Mouse (Mus musculus): ENCODE results near the gene Stx1b. TPM values are rescaled to one million over a fixed set of nuclear protein-coding genes. Genes with fewer than 3 reads are reported as not detected.
"Not testable (repeated sequence)": the region's sequence is repeated elsewhere in the genome, so short reads cannot be mapped to it uniquely, and the experiment has no call there.

Stx1b gene
- total RNA-seq (2017) = 0.64 TPM in 1 of 2 replicates, not detected in the other

GRCm38 (mm10) chr7:127824176-127824871 is at the start of gene Stx1b, which contains the start of gene Stx4a:
Stx1b (minus strand) TSS chr7:127824549.
Stx4a (plus strand) TSS chr7:127824294.
- ATAC-seq (replicated peaks; ENCODE audit: low read depth, poor library complexity, severe bottlenecking) = no peak

GRCm38 (mm10) chr7:127870136-127870821 is 45.9 kb upstream of the Stx1b start:
- no peak for ATAC-seq (replicated peaks; ENCODE audit: low read depth, poor library complexity, severe bottlenecking)

- no peak for ATAC-seq (replicated peaks; ENCODE audit: low read depth, poor library complexity, severe bottlenecking)
Measured at GRCm38 (mm10) chr7:127869149-127869810, 44.9 kb upstream of the Stx1b start.

- ATAC-seq (replicated peaks; ENCODE audit: low read depth, poor library complexity, severe bottlenecking) = no peak
Measured at GRCm38 (mm10) chr7:127867641-127868040, 43.3 kb upstream of the Stx1b start.

GRCm38 (mm10) chr7:127866434-127866833 is 42.1 kb upstream of the Stx1b start:
- no peak for ATAC-seq (replicated peaks; ENCODE audit: low read depth, poor library complexity, severe bottlenecking)

GRCm38 (mm10) chr7:127858258-127858657 is 33.9 kb upstream of the Stx1b start:
- ATAC-seq (replicated peaks; ENCODE audit: low read depth, poor library complexity, severe bottlenecking) = peak; percentile 89

GRCm38 (mm10) chr7:127850906-127851305 is 26.6 kb upstream of the Stx1b start:
- ATAC-seq (replicated peaks; ENCODE audit: low read depth, poor library complexity, severe bottlenecking) = no peak

GRCm38 (mm10) chr7:127849973-127850875 is 25.9 kb upstream of the Stx1b start:
- peak; percentile 52; the same call in 1 of the 2 replicates for ATAC-seq (replicated peaks; ENCODE audit: low read depth, poor library complexity, severe bottlenecking)

- peak; percentile 61 for ATAC-seq (replicated peaks; ENCODE audit: low read depth, poor library complexity, severe bottlenecking)
Measured at GRCm38 (mm10) chr7:127842001-127842718, 17.8 kb upstream of the Stx1b start.

- peak; percentile 84 for ATAC-seq (replicated peaks; ENCODE audit: low read depth, poor library complexity, severe bottlenecking)
Measured at GRCm38 (mm10) chr7:127841340-127842000, 17.1 kb upstream of the Stx1b start.

GRCm38 (mm10) chr7:127840886-127841285 is 16.5 kb upstream of the Stx1b start:
- peak; percentile 28 for ATAC-seq (replicated peaks; ENCODE audit: low read depth, poor library complexity, severe bottlenecking)

GRCm38 (mm10) chr7:127840031-127840430 is 15.7 kb upstream of the Stx1b start:
- not testable (repeated sequence) for ATAC-seq (replicated peaks; ENCODE audit: low read depth, poor library complexity, severe bottlenecking)

GRCm38 (mm10) chr7:127837878-127838277 is 13.5 kb upstream of the Stx1b start:
- ATAC-seq (replicated peaks; ENCODE audit: low read depth, poor library complexity, severe bottlenecking) = not testable (repeated sequence)

GRCm38 (mm10) chr7:127837473-127837872 is 13.1 kb upstream of the Stx1b start:
- no peak for ATAC-seq (replicated peaks; ENCODE audit: low read depth, poor library complexity, severe bottlenecking)

GRCm38 (mm10) chr7:127835550-127835949 is 11.2 kb upstream of the Stx1b start:
- ATAC-seq (replicated peaks; ENCODE audit: low read depth, poor library complexity, severe bottlenecking) = no peak

GRCm38 (mm10) chr7:127823236-127824171 is 845 bp downstream of the Stx1b start:
- ATAC-seq (replicated peaks; ENCODE audit: low read depth, poor library complexity, severe bottlenecking) = no peak

- ATAC-seq (replicated peaks; ENCODE audit: low read depth, poor library complexity, severe bottlenecking) = no peak
Measured at GRCm38 (mm10) chr7:127822494-127822893, 1.9 kb downstream of the Stx1b start.

Data from common myeloid progenitor, adult 5-6 weeks (primary cell).